Mouse (Mus musculus) cortical plate, adult 2 months (tissue): ENCODE measurements around the gene Srcin1. TPM values are rescaled to one million over a fixed set of nuclear protein-coding genes. Genes with fewer than 3 reads are reported as not detected.

ENCODE experiments used
- H3K27ac ChIP-seq: fragments of 200-500 bp; 2 replicates; pipeline ENCODE4 v1.5.1; 2012; ENCODE audit warnings: low read length, control low read depth, inconsistent platforms; ENCODE audit not compliant: insufficient read depth
- H3K4me1 ChIP-seq: fragments of 200-500 bp; 2 replicates; pipeline ENCODE4 v1.6.1; 2011; ENCODE audit warnings: low read length; ENCODE audit not compliant: control insufficient read depth, insufficient read depth
- H3K4me3 ChIP-seq: fragments of 200-500 bp; 2 replicates; pipeline ENCODE4 v1.5.1; 2011; ENCODE audit warnings: mild to moderate bottlenecking, low read length, control low read depth; ENCODE audit not compliant: insufficient read depth
- CTCF ChIP-seq: fragments of 200-500 bp; IDR thresholded peaks from 2 replicates; pipeline ENCODE4 v1.5.1; 2011; ENCODE audit warnings: mild to moderate bottlenecking, control low read depth, low read length; ENCODE audit not compliant: insufficient read depth; ENCODE audit errors: extremely low read depth
- POLR2A ChIP-seq: fragments of 200-500 bp; IDR thresholded peaks from 2 replicates; pipeline ENCODE4 v1.6.1; 2011; ENCODE audit warnings: mild to moderate bottlenecking, low read length, control low read depth; ENCODE audit not compliant: insufficient read depth; ENCODE audit errors: extremely low read depth
- polyA plus RNA-seq: library from polyadenylated mRNA; depleted of rRNA; stranded (reverse); fragments of >200 nt; gene quantifications from 2 replicates; pipeline ENCODE4 v1.2.3, GENCODE M21; 2012

Srcin1 gene
- polyA plus RNA-seq, 1 experiment, result 141 TPM

DNA sequence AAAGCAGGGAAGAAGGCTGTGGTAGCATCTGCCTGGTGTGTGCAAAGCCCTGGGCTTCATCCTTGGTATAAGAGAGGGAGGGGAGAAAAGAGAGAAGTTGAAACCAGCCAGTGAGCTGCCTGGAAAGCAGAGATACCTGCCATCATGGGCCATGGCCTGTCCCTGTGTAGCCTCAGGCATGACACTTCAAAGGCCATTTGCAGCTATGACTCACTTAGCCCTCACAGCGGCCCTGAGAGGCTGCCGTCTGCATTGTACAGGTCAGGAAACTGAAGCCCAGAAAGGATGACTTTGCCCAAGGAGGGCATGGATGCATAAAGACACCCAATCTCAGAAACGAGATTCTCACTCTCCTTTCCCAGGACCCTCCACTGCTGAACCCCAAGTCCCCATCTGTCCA, 13.4 kb downstream of the Srcin1 start:
- H3K27ac ChIP-seq, result no peak overlapping the region
- peaks cover 24% of the 10 kb centered on the region for H3K4me1 ChIP-seq
- TF ChIP-seq POLR2A (no peak), CTCF (no peak)
- H3K4me3 ChIP-seq, result no peak overlapping the region

- Histone ChIP-seq H3K27ac (peak overlapping the region; percentile 90), H3K4me1 (peaks cover 20% of the 10 kb centered on the region), H3K4me3 (no peak overlapping the region)
- peak; percentile 43; the same call in 1 of the 2 replicates for TF ChIP-seq POLR2A
- TF ChIP-seq CTCF, result no peak
Measured at GRCm38 (mm10) chr11:97560210-97560963, 15.6 kb downstream of the Srcin1 start.

DNA sequence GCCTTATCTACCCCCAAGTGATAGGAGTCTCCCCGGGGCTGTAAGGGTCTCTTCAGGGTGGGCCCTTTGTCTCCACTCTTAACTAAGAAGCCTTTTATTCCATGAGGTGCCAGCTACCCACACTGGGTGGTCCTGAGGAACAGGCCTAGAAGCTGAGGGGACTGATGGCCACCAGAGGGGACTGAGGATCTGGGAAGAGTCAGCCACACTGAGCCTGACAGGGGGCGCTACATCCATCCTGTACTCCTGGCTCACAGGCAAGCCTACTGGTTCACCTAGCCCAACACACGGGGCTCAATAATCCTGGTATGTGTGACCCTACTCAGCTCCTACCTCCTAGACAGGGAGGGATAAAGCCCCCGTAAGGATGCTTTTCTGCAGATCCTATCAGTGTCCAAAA, 16.4 kb downstream of the Srcin1 start:
- peak overlapping the region; percentile 90; the same call in 1 of the 2 replicates for H3K27ac ChIP-seq
- peaks cover 18% of the 10 kb centered on the region for H3K4me1 ChIP-seq
- no peak for TF ChIP-seq POLR2A
- TF ChIP-seq CTCF, result peak; percentile 27; the same call in 1 of the 2 replicates
- no peak overlapping the region for H3K4me3 ChIP-seq

GRCm38 (mm10) chr11:97557885-97558284, 18.1 kb downstream of the Srcin1 start:
- TF ChIP-seq CTCF, result no peak
- no peak for TF ChIP-seq POLR2A
- no peak overlapping the region for H3K4me3 ChIP-seq
- H3K27ac ChIP-seq, result no peak overlapping the region
- H3K4me1 ChIP-seq, result peaks cover 17% of the 10 kb centered on the region

DNA sequence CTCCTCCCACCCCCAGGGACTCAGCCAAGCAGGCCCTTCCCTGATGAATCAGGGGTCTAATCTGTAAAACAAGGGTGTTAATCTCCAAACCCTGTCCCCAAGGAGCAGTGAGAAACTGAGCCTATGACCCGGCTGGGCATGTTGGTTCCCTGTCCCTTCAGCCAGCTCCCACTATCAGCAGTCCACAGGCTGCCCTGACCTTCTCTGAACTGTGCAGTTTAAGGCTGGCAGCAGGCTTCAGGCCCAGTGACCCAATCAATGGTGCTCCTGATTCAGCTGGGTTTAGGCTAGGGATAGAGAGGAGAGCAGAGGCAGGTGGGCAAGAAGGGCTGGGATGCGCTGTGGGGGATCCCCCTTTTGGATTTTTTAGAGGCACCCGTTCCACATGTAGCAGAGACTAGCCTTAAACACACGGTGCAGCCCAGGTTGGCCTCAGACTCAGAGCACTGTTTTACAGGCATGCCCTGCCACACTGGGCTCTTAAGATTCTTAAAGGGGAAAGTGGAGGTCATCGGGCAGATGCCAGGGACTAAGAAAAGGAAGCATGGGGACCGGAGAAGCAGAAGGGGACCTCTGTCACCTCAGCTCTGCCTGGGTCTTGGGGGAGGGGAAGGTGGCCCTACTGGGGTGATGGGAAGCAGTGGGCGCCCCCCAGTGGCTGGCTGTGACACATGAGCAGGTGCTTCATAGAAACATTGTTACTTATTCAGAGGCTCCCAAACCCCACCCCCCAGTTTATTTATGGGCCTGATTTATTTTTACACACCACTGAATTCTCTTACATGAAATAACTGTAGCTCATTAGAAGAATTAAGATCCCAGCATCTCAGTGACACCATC, 19.2 kb downstream of the Srcin1 start:
- TF ChIP-seq CTCF (peak; percentile 59), POLR2A (no peak)
- Histone ChIP-seq H3K4me3 (no peak overlapping the region), H3K27ac (peak overlapping the region; percentile 2; the same call in 1 of the 2 replicates), H3K4me1 (peaks cover 18% of the 10 kb centered on the region)

GRCm38 (mm10) chr11:97555144-97555543, 20.8 kb downstream of the Srcin1 start:
- no peak for TF ChIP-seq POLR2A
- TF ChIP-seq CTCF, result no peak
- Histone ChIP-seq H3K27ac (no peak overlapping the region), H3K4me1 (peaks cover 16% of the 10 kb centered on the region), H3K4me3 (no peak overlapping the region)

GRCm38 (mm10) chr11:97552151-97552550, 23.8 kb downstream of the Srcin1 start:
- TF ChIP-seq CTCF, result no peak
- TF ChIP-seq POLR2A, result no peak
- Histone ChIP-seq H3K27ac (no peak overlapping the region), H3K4me1 (peaks cover 11% of the 10 kb centered on the region)

GRCm38 (mm10) chr11:97548757-97549156, 27.2 kb downstream of the Srcin1 start:
- H3K27ac ChIP-seq, result no peak overlapping the region
- H3K4me1 ChIP-seq, result peaks cover 17% of the 10 kb centered on the region
- H3K4me3 ChIP-seq, result no peak overlapping the region
- TF ChIP-seq CTCF (no peak), POLR2A (no peak)

More at GRCm38 (mm10) chr11:97552151-97552550, 23.8 kb downstream of the Srcin1 start:
- H3K4me3 ChIP-seq, result no peak overlapping the region

DNA sequence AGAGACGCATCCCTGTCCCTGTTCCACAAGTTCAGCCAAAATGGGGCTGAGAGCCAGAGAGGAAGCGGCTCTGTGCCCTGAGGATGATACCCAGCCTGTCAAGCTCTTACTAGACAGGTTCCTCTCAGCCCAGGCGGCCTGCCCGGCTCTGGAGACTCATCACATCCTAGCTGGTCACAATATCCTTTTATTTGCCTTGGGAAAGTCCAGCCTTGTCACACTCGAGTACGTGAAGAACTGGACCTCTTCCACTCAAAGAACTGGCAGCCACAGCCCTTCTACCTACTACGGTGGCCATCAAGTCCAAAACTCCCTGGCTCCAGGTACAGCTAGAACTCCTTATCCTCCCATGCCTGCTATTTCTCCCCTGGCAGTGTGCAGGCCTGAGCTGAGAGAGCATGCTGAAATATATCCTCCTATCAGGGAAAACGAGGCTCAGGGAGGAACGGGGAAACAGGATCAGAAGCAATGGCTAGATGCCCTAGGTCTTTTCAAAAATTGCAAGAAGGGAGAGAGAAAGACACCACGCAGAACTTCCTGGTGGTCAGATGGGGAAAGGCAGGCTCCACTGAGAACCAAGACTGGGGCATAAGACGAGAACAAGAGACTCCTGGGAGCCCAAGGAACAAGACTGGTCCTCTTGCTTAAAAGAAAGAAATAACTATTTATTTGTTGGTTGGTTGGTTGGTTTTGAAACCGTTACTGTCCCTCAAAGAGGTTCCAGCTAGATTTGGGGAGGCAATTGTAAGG, 27.9 kb downstream of the Srcin1 start:
- TF ChIP-seq CTCF, result no peak
- TF ChIP-seq POLR2A, result no peak
- peaks cover 19% of the 10 kb centered on the region for H3K4me1 ChIP-seq
- 0 out of 2 replicates have a peak overlapping the region, but pooled peaks have one; percentile 16 for H3K27ac ChIP-seq

More for the DNA sequence above, 27.9 kb downstream of the Srcin1 start:
- H3K4me3 ChIP-seq, result no peak overlapping the region; the same call in 1 of the 2 replicates
